Mouse (Mus musculus) layer of hippocampus, adult 2 months (tissue): ENCODE results near the gene Gm13941. TPM values are rescaled to one million over a fixed set of nuclear protein-coding genes. Genes with fewer than 3 reads are reported as not detected.

Experiments
- DNase-seq, 2 experiments: peaks; one replicate each; pipeline ENCODE4 v3.0.0; 2022; ENCODE audit warnings: low spot score in 2 of 2
- H3K27ac ChIP-seq: fragments of 200-600 bp; 2 replicates; pipeline ENCODE4 v1.8.1; 2022
- H3K4me3 ChIP-seq: fragments of 200-600 bp; 2 replicates; pipeline ENCODE4 v1.8.1; 2022; ENCODE audit warnings: mild to moderate bottlenecking
- CTCF ChIP-seq: fragments of 200-600 bp; conservative IDR thresholded peaks from 2 replicates; pipeline ENCODE4 v1.8.1; 2022; ENCODE audit warnings: antibody characterized with exemption, mild to moderate bottlenecking, moderate library complexity
- long read RNA-seq, 2 experiments: library from polyadenylated mRNA; stranded (forward); transcript quantifications; one replicate each; pipeline ENCODE4 v2.0.0; 2021; ENCODE audit warnings: borderline mapping rate in 2 of 2
- total RNA-seq, 2 experiments: library from RNA; stranded (reverse); gene quantifications; 2 replicates each; pipeline ENCODE4 v1.2.3; 2021

Gm13941 gene
- total RNA-seq: not detected
- long read RNA-seq, experiment 1: 0 reads
- long read RNA-seq, experiment 2: 0 reads

DNA sequence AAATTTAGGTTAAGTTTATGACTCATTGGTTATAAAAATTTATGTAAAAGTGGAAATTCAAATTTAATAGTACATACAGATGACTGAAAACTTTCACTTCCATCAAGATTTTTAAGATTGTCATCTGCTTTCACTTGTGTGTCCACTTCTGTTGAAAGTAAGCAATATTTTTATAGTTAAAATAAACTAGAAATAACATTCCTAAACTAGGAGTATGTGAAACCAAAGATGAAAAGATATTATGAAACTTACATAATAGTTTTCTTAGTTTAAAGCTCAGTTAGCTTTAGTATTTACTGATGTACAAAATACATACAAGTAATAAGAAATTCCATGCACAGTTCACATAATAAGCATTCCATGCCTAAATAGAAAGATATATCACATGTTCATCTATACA, at the start of gene Gm13941:
TSS of gene Gm13941 (minus strand) at position 101 of the 400 bp plus-strand sequence.
- TF ChIP-seq CTCF: no peak
- no peak within 1 kb of the TSS for H3K4me3 ChIP-seq
- H3K27ac ChIP-seq: no peak within 1 kb of the TSS
- DNase-seq: no peak

DNA sequence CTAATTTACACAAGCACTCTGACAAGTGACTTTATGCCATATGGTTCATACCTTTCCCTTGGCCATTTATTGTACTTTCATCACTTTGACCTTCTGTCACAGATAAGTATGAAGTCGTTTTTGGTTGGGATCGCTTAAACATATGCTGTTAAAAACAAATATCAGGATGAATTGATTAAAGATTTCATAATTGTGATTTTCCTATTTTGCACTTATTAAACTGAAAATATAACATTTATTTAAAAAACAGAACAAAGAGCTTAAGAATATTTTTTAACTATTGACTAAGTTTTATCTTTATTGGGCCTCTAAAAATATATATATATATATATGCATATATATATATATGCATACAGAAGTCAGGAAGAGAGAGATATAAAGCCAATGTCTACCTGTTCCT, 47.1 kb upstream of the Gm13941 start, which contains the start of gene Gm15130:
TSS of gene Gm15130 (minus strand) at position 101 of the 400 bp plus-strand sequence.
- TF ChIP-seq CTCF: no peak
- DNase-seq: no peak
- no peak within 1 kb of the TSS for H3K27ac ChIP-seq
- no peak within 1 kb of the TSS for H3K4me3 ChIP-seq

DNA sequence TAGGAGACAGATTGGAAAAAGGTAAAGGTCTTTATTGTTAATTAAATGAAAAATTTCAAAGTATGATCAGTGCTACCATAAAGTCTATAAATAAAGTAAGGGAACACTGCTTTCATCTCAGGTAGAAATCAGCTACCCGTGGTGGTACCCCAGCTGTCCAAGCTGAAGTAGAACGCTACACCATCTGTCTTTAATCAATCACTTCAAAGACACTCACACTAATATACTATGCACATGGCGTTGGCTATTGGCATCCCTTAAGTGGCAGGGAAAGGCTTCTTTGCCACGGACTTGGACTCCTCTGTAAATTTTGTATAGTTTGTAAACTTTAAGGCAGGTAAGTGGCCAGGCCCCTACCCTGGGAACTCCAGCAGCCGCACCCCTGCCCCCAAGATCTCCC, 30.0 kb upstream of the Gm13941 start:
- H3K27ac ChIP-seq: no peak overlapping the region
- H3K4me3 ChIP-seq: no peak overlapping the region
- DNase-seq: no peak
- no peak for TF ChIP-seq CTCF

DNA sequence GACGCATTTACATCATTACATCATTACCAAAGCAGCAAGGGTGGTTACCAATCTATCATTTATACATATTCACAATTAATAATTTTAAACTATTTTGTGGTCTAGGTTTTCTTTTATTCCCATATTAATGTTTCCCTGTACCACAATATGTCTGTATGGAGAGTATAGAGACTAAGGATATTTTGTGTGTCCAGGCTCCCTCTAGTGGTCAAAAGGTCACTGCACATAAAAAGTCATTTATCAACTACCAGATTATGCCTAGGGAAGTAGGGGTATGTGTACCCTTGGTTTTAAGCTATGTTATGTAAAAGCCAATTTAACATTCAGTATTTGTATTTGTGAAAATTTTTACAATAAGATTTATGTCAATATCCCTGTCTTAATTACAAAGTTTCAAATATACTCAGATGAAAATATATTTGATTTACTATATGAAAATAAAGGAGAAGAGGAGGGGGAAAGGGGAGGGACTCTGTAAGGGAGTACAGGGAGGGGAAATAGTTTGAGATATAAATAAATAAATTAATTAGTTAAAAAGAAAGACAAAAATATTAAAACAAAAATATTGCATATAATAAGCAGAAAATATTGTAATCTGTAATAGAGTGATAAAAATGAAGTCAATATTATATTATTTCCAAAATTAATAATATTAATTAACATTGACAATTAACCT, 47.1 kb downstream of the Gm13941 start:
- Histone ChIP-seq H3K4me3 (no peak overlapping the region), H3K27ac (no peak overlapping the region)
- peak; percentile 7 to 20 for DNase-seq
- peak; percentile 95 for TF ChIP-seq CTCF

Other genes with a start within 250 kb of the Gm13941 start
- 10 to 100 TPM; 77.4 to 82.5 TPM for gene Ano3, start 155.1 kb downstream of the Gm13941 start, total RNA-seq
- not detected for gene Gm15130, start 47.0 kb upstream of the Gm13941 start, total RNA-seq
- not detected for gene 4930430A15Rik, start 123.6 kb upstream of the Gm13941 start, total RNA-seq
- gene Olfr1275, start 129.3 kb upstream of the Gm13941 start, total RNA-seq: not detected
- gene Olfr1276, start 148.5 kb upstream of the Gm13941 start, total RNA-seq: not detected
- gene Olfr1277, start 168.1 kb upstream of the Gm13941 start, total RNA-seq: not detected
- gene Olfr1278, start 184.2 kb upstream of the Gm13941 start, total RNA-seq: not detected
- gene Olfr1279, start 194.7 kb upstream of the Gm13941 start, total RNA-seq: not detected
- not detected for gene Olfr1280, start 208.0 kb upstream of the Gm13941 start, total RNA-seq
- not detected for gene Olfr1281, start 220.5 kb upstream of the Gm13941 start, total RNA-seq
- not detected for gene Olfr1282, start 230.1 kb upstream of the Gm13941 start, total RNA-seq